Mouse (Mus musculus) frontal cortex, postnatal 14 days (tissue): Measurements from ENCODE around the gene Dnal4.
"Not testable (repeated sequence)": the region's sequence is repeated elsewhere in the genome, so short reads cannot be mapped to it uniquely, and the experiment has no call there.

Source experiments
- DNase-seq, 2 experiments: peaks; one replicate each; pipeline ENCODE4 v3.0.0; 2022; ENCODE audit warnings: low spot score in 2 of 2

Dnal4 gene

DNA sequence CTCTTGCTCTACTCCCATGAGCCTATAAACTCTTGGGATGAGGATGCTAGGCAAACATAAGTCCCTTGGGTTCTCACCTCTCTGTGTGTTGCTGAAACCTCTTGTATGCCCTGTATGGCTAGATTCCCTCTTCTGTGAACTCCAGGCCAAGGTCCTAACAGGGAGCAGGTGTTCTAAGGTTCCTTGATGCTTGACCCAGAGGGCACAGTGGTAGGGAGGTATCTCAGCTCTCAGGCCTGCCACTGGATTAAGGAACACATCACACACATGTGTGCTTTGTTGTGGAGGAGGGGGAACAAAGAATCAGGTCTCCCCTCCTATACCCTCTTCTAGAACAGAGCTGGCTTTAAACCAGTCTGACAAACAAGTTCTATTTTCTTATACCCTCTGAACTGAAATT lies at the start of gene Dnal4:
Dnal4 (minus strand) TSS at position 101 of the 400 bp plus-strand sequence.
- DNase-seq = no peak

DNA sequence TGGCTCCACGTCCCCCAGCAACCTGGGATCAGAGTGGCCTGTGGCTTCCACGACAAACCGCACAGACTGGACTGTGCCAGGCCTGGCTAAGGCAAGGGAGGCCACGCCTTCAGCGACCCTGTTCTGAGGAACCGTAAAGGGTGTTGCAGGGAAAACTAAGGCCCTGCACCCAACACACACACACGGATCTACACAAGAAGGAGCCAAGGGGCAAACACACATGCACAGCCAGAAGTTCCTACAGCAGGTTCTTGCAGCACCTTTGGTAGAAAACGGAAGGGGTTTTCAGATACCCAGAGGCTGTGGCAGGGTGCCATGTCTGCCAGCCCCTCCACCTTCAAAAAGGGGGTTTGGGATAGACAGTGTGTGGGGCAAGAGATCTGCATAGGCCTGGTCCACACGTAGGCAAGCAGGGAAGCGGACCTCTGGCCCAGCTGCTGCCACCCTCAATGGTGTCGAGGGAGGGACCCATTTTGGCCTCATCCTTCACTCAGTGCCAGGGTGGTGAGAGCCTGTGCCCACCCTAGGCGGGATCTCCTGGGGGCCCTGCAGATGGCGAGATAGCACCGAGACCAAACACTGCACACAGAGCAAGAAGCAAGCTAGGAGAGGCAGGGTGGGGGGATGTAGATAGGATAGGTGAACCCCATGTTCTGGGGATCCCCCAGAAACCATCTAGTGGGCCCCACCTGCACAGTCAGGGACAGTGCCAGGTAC lies 49.6 kb upstream of the Dnal4 start:
- no peak for DNase-seq

DNA sequence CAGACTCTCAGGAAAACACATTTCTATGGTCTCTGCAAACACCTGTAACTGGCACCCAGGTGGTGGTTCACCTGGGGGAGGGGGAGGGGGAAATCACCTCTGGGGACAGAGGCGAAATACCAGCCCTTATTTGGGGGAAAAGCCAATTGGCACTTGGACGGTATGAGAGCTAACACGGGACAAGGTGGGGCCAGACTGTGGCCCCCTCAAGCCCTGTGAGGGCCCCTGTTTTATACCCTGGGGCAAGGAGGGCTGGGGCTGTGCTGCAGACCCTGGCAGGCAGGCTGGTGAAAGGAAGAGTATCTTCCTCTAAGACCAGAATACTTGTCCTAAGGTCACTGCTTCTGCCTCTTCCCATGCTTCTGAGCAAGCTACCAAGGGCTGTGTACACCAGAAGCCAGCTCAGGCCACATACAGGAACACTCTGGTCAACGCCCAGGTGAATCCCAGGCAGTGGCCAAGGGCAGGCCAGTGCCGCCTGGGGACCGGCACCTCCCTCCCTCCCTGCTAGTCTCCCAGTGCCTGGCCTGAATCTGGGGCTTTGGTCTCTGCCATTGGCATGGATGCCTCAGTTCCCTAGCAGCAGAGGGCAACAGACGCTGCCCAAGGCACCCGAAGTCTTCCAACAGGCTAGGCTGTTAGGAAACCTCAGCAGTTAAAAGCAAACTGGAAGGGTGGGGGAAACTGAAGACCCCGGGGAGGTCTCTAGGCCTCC lies 48.7 kb upstream of the Dnal4 start:
- no peak for DNase-seq

DNA sequence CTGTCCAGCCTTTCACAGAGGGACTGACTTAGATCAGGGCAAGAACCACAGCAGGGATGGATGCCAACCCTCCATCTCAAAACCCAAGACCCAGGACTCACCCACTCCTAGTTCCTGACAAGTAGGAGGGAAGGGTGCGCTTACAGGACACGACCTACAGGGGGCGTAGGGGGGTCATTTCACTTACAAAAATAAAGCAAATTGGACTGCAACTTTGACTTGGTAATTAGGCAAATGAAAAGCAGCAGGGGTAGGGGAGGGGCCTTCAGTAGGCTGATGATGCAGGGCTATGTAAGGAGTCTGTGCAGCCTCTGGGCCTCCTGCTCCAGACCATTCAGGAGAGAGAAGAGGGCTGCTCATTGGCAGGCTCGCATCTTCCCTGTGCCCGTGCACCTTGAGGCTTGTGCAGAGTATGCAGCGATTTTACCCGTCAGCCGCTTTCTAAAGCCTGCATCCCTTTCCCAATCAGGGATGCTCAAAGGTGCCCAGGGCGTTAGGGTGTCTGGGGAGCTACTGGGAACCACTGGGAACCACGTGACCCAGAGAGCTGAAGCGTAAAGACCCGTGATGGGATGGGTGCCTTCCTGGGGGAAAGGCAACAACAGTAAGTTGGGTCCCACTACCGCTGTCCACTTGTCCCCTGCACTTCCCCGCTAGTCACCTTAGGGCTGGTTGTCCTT lies 47.6 kb upstream of the Dnal4 start:
- no peak for DNase-seq

DNA sequence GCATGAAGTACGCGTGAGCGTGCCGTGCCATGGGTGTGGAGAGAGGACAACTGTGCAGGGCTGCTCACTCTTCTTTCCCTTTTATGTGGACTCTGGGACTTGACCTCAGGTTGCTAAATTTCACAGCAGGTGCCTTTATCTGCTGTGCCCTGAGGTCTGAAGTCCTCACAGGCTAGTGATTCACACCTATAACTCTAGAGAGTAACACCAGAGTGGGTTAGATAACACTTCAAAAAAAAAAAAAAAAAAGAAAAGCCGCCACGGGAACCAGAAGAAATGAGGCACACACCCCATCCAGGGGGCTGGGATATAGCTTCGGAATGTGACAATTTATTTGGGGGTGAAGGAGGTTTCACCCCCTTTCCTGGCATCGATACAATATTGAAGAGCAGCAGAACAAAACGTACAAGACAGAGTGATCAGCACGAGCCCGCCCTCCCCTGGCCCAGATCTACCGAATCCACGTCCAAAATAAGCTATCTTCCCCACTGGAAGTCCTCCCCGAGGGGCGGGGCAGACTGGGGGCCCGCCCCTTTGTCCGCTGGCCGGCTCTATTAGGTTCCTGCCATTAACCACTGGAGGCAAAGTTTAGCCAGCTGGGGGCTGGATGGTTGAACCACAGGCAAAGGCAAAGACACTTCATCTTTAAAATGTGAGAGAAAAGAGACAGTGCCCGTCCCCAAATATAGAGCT lies 46.1 kb upstream of the Dnal4 start:
- DNase-seq = no peak

GRCm38 (mm10) chr15:79822265-79823199 lies 44.9 kb upstream of the Dnal4 start:
- no peak for DNase-seq

DNA sequence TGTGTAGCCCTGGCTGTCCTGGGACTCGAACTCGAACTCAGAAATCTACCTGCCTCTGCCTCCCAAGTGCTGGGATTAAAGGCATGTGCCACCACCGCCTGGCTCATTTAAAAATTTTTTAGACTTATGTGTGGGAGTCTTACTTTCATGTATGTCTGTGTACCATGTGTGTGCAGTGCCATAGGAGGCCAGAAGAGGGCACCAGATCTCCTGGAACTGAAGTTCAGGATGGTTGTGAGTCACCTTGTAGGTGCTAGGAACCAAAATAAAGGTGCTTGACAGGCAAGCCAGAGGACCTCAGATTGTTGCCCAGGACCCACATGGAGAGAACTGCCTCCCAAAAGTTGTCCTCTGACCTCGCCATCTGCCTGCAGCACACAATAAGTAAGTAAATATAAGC lies 40.7 kb upstream of the Dnal4 start:
- DNase-seq = no peak

DNA sequence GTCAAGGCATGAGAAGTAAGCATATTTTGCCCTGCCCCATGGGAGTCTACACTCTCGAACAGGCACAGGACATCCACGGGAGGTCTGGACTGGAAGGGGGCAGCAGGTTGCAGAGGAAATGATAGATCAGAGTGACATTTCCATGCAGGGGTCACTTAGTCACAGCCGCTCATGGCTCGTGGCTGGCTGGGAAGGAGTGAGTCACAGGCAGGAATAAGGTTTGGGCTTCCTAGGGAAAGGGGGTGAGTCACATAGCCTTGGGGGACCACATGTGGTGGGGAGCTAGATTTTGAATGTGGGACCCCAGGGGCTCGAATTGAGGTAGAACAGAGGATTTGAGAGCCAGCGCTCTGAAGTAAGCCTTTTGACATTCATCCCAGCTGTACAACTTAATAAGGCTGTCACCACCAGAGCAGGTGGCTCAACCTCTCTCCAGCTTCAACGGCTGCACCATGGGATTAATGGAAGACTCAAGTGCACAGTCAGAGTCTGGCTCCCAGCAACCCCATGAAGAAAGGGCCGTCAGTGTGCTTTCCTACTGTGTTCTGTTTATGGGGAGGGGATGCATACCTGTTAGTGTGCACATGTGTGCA lies 36.1 kb upstream of the Dnal4 start:
- DNase-seq = no peak

GRCm38 (mm10) chr15:79812840-79813239 lies 35.2 kb upstream of the Dnal4 start:
- DNase-seq = not testable (repeated sequence)

DNA sequence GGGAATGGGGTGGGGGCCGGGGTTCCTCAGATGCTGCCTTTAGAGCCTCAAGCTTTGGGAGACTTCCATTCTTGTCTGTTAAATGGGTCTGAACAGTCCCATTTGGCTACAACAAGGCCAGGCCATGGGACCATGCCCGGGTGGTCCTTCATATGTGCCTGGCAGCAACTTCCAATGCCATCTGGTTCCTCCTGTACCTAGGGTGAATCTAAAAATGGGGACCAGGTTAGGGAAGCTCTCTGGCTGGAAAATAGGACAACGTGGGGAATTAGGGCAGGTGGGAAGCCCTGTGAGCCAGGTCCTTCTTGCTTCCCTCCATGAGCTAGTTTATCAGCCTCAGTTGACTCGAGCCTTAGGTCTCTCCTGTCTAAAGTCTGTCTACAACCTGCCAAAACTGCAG lies 33.3 kb upstream of the Dnal4 start:
- DNase-seq = no peak

DNA sequence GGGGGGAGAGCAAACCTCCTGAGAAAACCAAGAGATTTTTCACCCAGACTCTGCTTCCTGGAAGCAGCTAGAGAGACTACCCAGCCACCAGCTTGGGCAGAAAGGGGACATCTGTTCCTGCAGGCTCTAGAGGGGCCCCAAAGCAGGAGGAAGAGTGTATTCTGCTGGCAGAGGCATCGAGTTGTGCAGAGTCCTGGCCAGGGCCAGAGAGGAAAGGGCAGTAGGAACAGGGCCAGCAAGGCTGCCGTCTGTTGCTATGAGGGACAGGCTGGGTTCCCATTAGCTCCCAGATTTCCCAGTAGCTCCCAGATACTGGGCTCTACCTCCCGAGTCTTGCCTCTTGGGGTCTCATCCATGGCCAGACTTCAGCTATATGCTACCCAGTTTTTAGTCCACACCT lies 32.4 kb upstream of the Dnal4 start:
- DNase-seq = no peak

DNA sequence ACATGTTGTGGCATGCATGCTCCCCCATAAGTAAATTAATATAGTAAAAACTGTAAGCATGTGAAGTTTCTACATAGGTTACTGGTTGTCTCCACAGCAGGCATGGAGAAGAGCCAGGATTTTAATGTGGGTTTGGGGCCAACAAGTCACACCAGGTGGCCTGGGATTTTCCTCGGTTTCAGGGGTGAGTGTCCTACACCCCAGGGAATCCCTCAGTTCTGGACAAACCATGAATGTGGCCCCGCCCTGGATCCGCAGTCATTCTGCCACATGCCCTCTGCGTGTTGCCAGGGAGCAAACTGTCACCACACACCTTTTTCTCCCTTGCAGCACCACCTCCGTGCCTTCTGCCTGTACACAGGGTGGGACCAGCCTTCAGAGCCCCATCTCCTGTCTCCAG lies 31.0 kb upstream of the Dnal4 start:
- no peak for DNase-seq

GRCm38 (mm10) chr15:79808114-79808513 lies 30.5 kb upstream of the Dnal4 start:
- peak in 1 of 2 experiments; percentile 45 for DNase-seq

DNA sequence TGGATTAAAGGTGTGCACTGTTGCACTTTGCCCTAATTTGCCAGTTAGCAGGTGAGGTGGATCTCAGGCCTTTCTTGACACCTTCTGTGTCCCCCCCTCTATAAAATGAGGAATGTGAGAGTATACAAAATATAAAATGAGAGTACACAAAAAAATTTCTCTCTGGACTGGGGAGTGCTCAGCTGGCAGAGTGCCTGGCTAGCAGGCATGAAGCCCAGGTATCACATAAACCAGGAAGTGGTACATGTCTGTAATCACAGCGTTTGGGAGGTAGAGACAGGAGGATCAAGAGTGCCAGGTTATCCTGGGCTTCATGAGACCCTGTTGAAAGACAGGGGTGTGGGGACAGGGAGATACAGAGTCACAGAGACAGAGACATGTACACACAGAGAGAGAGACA lies 29.4 kb upstream of the Dnal4 start:
- DNase-seq = no peak

DNA sequence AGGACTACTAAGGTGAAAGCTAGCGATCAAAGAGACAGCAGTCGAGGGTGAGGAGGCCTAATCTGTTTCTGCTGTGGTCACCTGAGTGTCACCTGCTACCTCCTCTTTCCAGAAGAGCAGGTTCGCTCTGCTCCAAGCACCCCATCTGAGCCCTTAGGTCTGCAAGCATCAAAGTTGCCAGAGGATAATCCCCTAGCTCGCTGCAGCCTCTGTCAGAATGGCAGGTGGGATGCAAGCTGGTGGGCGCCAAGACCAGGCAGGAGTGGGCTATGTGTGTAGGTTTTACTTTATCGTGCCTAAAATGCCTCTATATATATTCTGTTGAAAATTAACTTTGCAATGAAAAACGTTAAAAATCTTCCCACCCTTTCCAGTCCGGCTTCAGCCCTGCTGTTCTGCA lies 27.6 kb upstream of the Dnal4 start:
- no peak for DNase-seq

DNA sequence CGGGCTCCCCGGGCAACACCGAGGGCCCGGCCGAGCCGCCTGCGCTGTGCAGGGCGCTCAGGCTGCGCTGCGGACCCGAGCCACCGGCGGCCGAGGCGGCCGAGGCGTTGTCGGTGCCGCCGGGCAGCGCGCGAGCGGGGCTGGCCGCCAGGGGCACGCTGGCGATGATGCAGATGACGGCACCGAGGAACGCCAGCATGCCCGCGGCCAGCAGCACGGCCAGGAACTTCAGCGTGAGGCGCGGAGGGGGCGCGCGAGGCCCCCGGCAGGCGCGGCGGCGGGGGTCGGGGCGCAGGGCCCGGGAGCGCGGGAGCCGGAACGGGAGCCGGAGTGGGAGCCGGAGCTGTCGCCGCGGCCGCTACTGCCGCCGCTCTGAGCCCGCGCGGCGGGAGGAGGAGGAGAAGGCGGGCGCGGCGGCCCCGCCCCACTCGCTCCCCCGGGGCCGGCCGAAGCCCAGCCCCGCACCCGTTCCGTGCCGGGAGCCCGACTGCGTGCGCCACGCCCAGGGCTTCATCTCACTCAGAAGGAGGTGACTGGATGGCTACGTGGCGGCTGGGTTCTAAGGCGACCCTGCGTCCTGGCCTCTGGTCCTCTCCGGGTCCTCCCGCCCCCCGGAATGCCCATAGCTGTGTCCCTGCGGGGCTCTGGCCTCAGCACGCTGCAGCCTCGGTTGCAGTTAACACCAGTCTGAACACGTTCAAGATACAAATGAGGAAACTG lies 26.9 kb upstream of the Dnal4 start, which contains the start of gene Nptxr:
Nptxr (minus strand) TSS at position 415 of the 720 bp plus-strand sequence.
- DNase-seq = peak in 1 of 2 experiments; percentile 61

DNA sequence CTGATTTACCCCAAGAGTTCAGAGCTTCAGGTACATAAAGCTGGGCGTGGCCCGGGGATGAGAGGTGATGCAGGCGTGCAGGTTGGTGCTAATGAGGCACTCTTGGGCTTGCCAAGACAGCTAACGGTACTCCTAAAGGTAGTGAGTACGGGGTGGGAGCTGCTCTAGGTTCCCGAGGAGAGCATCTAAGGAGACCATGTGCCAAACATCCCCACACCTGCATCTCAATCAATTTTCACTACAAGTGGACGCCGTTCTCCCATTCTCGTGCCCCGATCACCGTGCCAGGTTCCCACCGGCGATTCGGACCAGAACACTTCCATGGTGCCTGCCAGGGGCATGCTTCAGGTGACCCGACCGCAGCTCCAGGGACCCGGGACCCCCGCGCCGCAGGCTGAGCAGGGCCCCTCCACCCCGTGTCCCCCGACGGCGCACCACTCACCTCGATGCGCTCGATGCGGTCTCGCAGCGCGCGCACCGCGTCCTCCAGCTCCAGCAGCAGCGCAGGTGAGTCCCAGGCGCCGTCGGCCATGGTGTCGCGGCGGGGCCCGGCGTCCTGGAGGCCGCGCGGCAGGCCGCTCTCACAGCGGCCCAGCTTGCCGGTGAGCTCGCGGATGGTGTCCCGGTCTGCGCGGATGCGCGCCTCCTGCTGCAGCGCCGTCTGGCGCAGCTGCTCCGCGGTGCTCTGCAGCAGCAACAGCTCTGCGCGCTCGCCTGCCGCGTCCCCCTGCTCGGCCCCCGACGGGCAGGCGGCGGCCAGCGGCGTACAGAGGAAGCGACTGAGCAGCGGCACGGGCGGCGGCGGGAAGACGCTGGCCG lies 26.1 kb upstream of the Dnal4 start:
- no peak for DNase-seq

DNA sequence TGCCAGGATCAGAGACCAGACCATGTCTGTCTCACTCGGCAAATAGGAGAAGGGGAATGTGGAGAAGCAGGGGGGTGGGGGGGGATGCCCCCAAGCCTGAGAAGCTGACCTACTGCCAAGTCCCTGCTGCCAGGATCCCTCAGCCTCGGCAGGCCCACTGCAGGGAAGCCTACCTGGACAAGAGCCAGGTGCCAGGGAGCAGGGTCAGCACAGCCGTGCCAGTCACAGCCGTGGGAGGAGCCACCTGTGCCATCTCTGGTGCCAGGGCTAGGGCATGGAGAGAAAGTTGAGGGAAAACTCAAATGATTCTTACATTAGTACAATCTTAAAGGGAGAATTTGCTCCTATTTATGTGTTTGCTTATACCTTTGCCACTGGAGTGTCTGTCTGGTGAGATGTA lies 24.7 kb upstream of the Dnal4 start:
- DNase-seq = no peak

- DNase-seq = no peak
These were observed 24.0 kb upstream of the Dnal4 start for GRCm38 (mm10) chr15:79801646-79802045.
